Mouse (Mus musculus) intestine, embryonic 16.5 days (tissue): ENCODE results near the gene Top2a. TPM values are rescaled to one million over a fixed set of nuclear protein-coding genes. Genes with fewer than 3 reads are reported as not detected.

Experiments
- ATAC-seq: fragments of 200-750 bp; cut with Nextera tagmentation; 2 replicates; pipeline ENCODE4 v1.8.0; 2017; ENCODE audit warnings: moderate TSS enrichment, moderate library complexity
- H3K27ac ChIP-seq: fragments of 300-500 bp; sonication (generic); 2 replicates; pipeline ENCODE4 v1.5.1; 2014; ENCODE audit warnings: mild to moderate bottlenecking, low read length
- H3K27me3 ChIP-seq: fragments of 300-500 bp; sonication (generic); replicated peaks from 2 replicates; pipeline ENCODE4 v1.6.1; 2014; ENCODE audit warnings: low read length, control low read depth, mixed read lengths; ENCODE audit not compliant: control insufficient read depth, insufficient read depth
- H3K36me3 ChIP-seq: fragments of 300-500 bp; sonication (generic); 2 replicates; pipeline ENCODE4 v1.6.1; 2014; ENCODE audit warnings: low read length, control low read depth; ENCODE audit not compliant: control insufficient read depth, insufficient read depth
- H3K4me1 ChIP-seq: fragments of 300-500 bp; sonication (generic); 2 replicates; pipeline ENCODE4 v1.6.1; 2014; ENCODE audit warnings: low read length, control low read depth, mixed read lengths; ENCODE audit not compliant: control insufficient read depth, insufficient read depth
- H3K4me2 ChIP-seq: fragments of 300-500 bp; sonication (generic); 2 replicates; pipeline ENCODE4 v1.6.1; 2014; ENCODE audit warnings: low read depth, low read length, control low read depth
- H3K4me3 ChIP-seq: fragments of 300-500 bp; sonication (generic); 2 replicates; pipeline ENCODE4 v1.5.1; 2014; ENCODE audit warnings: mild to moderate bottlenecking, low read length
- H3K9ac ChIP-seq: fragments of 300-500 bp; sonication (generic); 2 replicates; pipeline ENCODE4 v1.6.1; 2014; ENCODE audit warnings: low read depth, low read length
- H3K9me3 ChIP-seq: fragments of 300-500 bp; sonication (generic); 2 replicates; pipeline ENCODE4 v1.6.1; 2016; ENCODE audit warnings: low read length, control low read depth; ENCODE audit not compliant: control insufficient read depth
- WGBS: fragments of 180-500 bp; shearing (Covaris S2); extraction: QIAGEN DNeasy Blood & Tissue Kit; methylation state at CpG from one replicate; pipeline ENCODE4 v1.1.7; 2014; 5-methylcytosine and 5-hydroxymethylcytosine counted together
- polyA plus RNA-seq: library from polyadenylated mRNA; unstranded; fragments of >200 nt; fragmentation: Nextera tagmentation; extraction: Ambion mirVana; gene quantifications from 2 replicates; pipeline ENCODE4 v1.2.1, GENCODE M21; 2015

Gene Top2a
- polyA plus RNA-seq = 132 and 149 TPM in 2 replicates

DNA sequence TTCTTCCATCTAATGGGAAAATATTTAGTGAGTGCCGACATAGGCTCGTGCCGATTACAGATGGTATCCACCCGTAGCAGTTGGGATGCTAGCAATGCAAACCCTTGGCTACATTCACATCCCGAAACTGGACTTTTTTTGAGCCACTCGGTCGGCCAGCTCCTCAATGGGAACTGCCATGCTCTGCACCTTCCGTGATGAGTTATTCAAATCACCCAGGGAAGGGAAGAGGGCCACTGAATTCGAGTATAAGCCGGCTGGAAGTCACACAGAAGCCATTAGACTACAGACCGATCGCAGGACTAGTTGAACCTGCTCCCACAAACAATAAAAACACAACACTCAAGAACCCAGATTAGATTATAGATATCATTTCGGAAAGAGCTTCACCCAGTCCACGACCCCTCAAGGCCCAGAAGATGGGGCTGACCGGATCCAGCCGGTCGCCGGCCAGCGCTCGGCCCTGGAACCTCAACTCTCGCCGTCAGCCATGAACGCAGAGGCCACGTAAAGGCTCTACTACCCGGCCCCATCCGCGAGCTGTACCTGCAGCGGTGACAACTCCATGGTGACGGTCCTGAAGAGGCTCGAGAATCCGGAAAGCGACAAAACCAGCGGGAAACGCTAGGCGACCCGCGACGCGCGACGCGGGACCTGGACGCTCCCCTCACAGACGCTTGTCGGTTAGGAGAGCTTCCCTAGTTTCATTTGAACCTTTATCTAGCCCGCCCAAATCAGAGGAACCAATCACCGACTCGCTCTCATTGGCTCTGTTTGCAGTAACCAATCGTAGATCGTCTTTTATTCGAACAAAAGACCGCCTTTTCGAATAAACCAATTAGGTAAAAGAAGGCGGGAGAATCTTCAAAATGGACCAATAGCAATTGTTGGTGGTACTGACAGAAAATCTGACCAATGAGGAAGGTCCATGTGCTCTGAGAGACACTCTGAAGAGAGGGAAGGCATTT, at the start of gene Top2a:
Gene Top2a (minus strand): TSS at position 690 of the 968 bp plus-strand sequence.
- H3K36me3 ChIP-seq = peaks cover 6% of the 10 kb centered on the region; the same call in 1 of the 2 replicates
- H3K9ac ChIP-seq = peak within 1 kb of the TSS; percentile 80
- ATAC-seq = peak; percentile 96
- no peaks in the 10 kb centered on the region for H3K9me3 ChIP-seq
- under 1% methylated on average over 54 of the region's 54 CpGs for WGBS
- peaks cover 7% of the 10 kb centered on the region for H3K4me1 ChIP-seq
- H3K4me3 ChIP-seq = peak within 1 kb of the TSS; percentile 78
- peak within 1 kb of the TSS; percentile 25; the same call in 1 of the 2 replicates for H3K27ac ChIP-seq
- no peaks in the 10 kb centered on the region for H3K27me3 ChIP-seq
- H3K4me2 ChIP-seq = peak within 1 kb of the TSS; percentile 56

DNA sequence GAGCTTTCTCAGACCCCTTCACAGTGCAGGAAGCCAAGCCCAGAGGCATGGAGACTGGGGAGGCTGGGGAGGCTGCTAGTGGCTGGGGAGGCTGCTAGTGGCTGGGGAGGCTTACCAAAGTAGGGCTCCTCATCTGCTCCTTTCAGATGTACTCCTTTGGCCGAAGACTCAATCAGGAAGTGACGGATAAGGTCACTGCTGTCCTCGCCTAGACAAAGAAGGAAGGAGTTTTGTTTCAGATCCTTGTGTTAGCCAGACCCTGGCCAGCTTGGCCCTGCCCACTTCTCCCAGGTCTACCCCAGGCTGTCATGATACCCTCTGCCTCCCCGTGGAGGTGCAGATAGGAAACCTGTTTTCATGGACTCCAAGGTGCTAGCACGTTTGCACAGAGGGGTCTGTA, 49.8 kb upstream of the Top2a start:
- Histone ChIP-seq H3K4me1 (peaks cover 4% of the 10 kb centered on the region; the same call in 1 of the 2 replicates), H3K4me2 (no peak overlapping the region), H3K27me3 (no peaks in the 10 kb centered on the region), H3K27ac (no peak overlapping the region), H3K4me3 (no peak overlapping the region), H3K9me3 (no peaks in the 10 kb centered on the region), H3K36me3 (no peaks in the 10 kb centered on the region), H3K9ac (no peak overlapping the region)
- WGBS = 58% methylated on average over 5 of the region's 5 CpGs
- ATAC-seq = no peak

DNA sequence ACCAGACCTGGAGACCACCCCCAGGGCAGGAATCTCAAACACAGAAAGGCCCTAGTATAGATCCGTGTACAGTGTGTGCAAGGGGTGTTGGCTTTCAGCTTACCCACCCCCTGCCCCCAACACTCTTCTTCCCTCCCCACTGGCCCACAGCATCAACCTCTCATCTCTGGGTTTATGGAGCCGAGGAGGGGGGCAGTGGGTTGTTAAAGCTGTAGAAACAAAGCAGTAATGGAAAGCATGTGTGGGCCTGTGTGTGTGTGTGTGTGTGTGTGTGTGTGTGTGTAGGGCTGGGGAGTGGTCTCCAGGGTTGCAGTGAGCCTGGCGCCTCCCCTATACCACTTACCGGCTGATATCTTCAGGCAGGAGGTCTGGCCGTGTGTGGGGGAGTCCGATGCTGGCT, 47.9 kb upstream of the Top2a start:
- ATAC-seq = no peak
- Histone ChIP-seq H3K36me3 (no peaks in the 10 kb centered on the region), H3K27ac (no peak overlapping the region), H3K4me3 (no peak overlapping the region), H3K4me1 (no peaks in the 10 kb centered on the region; the same call in 1 of the 2 replicates), H3K4me2 (no peak overlapping the region), H3K27me3 (no peaks in the 10 kb centered on the region), H3K9me3 (no peaks in the 10 kb centered on the region), H3K9ac (no peak overlapping the region)
- 17% methylated on average over 6 of the region's 6 CpGs for WGBS

DNA sequence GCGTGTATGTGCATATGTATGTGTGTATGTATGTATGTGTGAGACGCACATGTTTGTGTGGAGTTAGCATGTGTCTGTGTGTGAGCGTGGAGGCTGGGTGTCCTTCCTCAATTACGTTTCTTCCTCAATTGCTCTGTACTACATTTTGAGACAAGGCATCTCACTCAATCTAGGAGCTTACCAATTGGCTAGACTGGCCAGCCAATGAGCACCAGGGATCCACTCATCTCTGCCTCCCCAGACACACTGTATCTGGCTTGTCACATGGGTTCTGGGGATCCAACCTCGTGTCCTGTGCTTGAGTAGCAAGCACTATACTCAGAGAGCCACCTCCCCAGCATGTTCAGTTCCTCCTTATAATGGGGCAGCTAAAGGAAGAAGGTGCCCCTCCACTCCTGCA, 44.5 kb upstream of the Top2a start:
- Histone ChIP-seq H3K36me3 (no peaks in the 10 kb centered on the region), H3K27ac (no peak overlapping the region), H3K4me2 (no peak overlapping the region), H3K4me1 (peaks cover 12% of the 10 kb centered on the region), H3K4me3 (no peak overlapping the region), H3K9ac (no peak overlapping the region), H3K9me3 (no peaks in the 10 kb centered on the region), H3K27me3 (no peaks in the 10 kb centered on the region)
- ATAC-seq = no peak
- WGBS = 86% methylated on average over 5 of the region's 5 CpGs

DNA sequence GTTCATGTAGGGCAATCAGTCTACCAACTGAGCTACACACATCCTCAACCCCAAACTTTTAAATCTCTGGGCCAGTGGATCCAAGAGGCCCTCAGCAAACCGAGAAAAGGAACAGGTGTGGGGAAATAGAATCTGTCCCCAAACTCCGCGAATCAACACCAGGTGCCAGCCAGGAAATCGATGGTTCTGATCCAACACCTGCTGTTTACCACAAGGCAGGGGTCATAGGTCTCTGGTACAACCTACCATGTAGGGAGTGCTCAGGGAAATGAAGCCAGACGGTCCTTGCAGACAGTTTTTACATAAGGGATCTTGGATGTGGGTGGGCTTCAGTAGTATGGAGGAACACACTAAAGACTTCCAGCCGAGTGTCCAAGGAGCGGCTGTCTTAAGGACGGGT, 43.6 kb upstream of the Top2a start:
- ATAC-seq = no peak
- 89% methylated on average over 8 of the region's 8 CpGs for WGBS
- Histone ChIP-seq H3K27ac (no peak overlapping the region), H3K4me1 (peaks cover 19% of the 10 kb centered on the region), H3K9me3 (no peaks in the 10 kb centered on the region), H3K4me2 (no peak overlapping the region), H3K4me3 (no peak overlapping the region), H3K9ac (no peak overlapping the region), H3K27me3 (no peaks in the 10 kb centered on the region), H3K36me3 (no peaks in the 10 kb centered on the region)

DNA sequence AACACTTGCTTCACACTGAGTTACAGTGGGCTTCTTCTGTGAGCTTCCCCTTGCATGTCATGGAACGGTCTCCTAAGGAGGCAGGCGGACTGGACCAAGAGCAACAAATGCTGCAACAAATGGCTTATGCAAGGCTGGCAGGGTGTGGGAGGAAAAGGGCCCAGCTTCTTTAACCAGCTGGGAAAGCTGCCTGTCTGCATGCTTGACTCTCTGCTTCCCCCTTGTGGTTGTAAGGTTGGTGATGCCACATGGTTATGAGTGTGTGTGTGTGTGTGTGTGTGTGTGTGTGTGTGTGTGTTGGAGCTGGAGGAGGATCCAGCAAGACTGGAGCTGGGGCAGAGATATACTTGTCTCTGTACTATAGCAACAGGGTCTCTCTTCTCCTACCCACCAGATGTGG, 42.0 kb upstream of the Top2a start:
- Histone ChIP-seq H3K27ac (peak overlapping the region; percentile 51), H3K9ac (no peak overlapping the region), H3K9me3 (no peaks in the 10 kb centered on the region), H3K27me3 (no peaks in the 10 kb centered on the region), H3K4me1 (peaks cover 19% of the 10 kb centered on the region), H3K4me3 (no peak overlapping the region), H3K36me3 (no peaks in the 10 kb centered on the region), H3K4me2 (no peak overlapping the region)
- ATAC-seq = peak; percentile 40
- 18% methylated on average over 2 of the region's 2 CpGs for WGBS

DNA sequence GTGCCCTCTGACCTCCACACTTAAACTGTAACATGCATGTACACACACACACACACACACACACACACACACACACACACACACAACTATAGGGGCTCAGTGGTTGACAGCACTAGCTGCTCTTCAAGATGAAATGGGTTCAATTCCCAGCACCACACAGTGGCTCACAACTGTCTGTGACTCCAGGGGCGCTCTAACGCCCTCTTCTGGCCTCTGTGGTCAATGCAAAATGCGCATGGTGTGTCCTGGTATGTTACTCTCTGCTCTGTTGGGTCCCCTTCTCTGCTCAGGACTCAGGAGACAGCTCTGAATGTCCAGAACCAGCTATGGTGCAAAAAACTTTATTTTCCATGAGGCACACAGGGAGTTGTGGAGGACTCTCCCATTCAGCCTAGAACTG, 41.4 kb upstream of the Top2a start:
- no peaks in the 10 kb centered on the region for H3K27me3 ChIP-seq
- peak overlapping the region; percentile 51; the same call in 1 of the 2 replicates for H3K27ac ChIP-seq
- H3K36me3 ChIP-seq = no peaks in the 10 kb centered on the region
- H3K4me2 ChIP-seq = no peak overlapping the region
- WGBS = 79% methylated on average over 3 of the region's 3 CpGs
- H3K4me1 ChIP-seq = peaks cover 21% of the 10 kb centered on the region
- no peak overlapping the region for H3K9ac ChIP-seq
- no peak overlapping the region for H3K4me3 ChIP-seq
- no peaks in the 10 kb centered on the region for H3K9me3 ChIP-seq
- no peak for ATAC-seq

DNA sequence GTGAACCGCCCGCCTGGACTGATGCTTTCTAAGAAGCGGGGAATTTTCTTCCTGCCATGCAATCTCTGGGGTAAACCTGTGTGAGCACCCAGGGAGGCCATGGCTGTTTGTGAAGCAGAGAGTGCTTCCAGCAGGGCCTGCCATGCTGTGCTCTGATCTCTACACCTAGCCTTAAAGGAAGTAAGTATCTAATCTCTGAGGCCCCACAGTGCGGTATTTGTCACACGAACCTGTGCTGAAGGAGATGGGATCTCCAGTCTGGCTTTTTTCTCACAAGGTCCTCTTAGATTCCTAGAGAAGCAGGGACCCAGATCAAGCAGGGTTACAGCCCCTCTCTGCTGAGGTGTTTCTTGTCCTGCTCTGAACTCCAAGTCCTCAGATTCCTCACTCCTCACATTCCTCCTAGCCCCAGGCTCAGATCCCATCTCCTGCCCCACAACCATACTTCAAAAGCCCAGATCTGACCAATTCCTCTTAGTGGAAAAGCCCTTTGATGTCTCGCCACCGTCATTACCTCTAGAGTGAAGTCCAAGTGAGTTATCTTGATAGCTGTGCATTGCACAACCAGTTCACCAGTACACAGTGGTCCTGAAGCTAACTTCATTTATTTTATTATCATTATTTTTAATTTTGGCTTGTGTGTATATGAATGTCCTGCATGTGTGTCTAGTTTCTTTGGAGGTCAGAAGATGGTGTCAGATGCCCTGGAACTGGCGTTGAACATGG, 39.6 kb upstream of the Top2a start:
- Histone ChIP-seq H3K36me3 (no peaks in the 10 kb centered on the region), H3K27ac (peak overlapping the region; percentile 25), H3K27me3 (no peaks in the 10 kb centered on the region), H3K9me3 (peaks cover 9% of the 10 kb centered on the region; the same call in 1 of the 2 replicates), H3K4me1 (peaks cover 23% of the 10 kb centered on the region), H3K9ac (no peak overlapping the region; the same call in 1 of the 2 replicates), H3K4me2 (no peak overlapping the region), H3K4me3 (no peak overlapping the region)
- peak; percentile 81 for ATAC-seq
- WGBS = 46% methylated on average over 8 of the region's 8 CpGs

DNA sequence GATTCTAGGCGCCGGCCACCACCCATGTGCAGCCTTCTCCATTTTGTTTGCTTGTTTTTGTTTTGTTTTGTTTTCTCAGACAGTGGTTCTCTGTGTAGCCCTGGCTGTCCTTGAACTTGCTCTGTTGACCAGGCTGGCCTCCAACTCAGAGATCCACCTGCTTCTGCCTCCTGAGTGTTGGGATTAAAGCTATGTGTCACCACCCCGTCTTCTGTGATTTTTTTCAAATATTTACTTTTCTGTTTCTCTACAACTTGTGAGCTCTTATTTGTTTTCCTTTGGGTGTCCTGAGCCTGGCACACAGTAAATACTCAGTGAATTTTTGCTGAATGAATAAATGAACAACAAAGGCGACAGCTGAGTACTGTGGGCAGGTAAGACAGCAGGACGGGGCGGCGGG, 38.7 kb upstream of the Top2a start:
- 82% methylated on average over 7 of the region's 7 CpGs for WGBS
- no peaks in the 10 kb centered on the region for H3K36me3 ChIP-seq
- no peak overlapping the region for H3K4me3 ChIP-seq
- ATAC-seq = no peak
- H3K27ac ChIP-seq = no peak overlapping the region
- no peaks in the 10 kb centered on the region for H3K27me3 ChIP-seq
- peaks cover 23% of the 10 kb centered on the region for H3K4me1 ChIP-seq
- H3K4me2 ChIP-seq = no peak overlapping the region
- H3K9me3 ChIP-seq = peaks cover 9% of the 10 kb centered on the region; the same call in 1 of the 2 replicates
- H3K9ac ChIP-seq = no peak overlapping the region
